Mouse (Mus musculus) cerebellum, adult 9-10 months (tissue): ENCODE measurements around the gene Rsf1.

ENCODE experiments used
- DNase-seq: peaks from one replicate; pipeline ENCODE4 v3.0.0; 2022

The Rsf1 gene

GRCm38 (mm10) chr7:97728666-97729614 lies 149.3 kb downstream of the Rsf1 start:
- DNase-seq, result no peak

GRCm38 (mm10) chr7:97730427-97730826 lies 150.7 kb downstream of the Rsf1 start:
- no peak for DNase-seq

GRCm38 (mm10) chr7:97733606-97734005 lies 153.9 kb downstream of the Rsf1 start:
- DNase-seq, result no peak

GRCm38 (mm10) chr7:97735021-97735420 lies 155.3 kb downstream of the Rsf1 start:
- DNase-seq, result no peak

GRCm38 (mm10) chr7:97735886-97736420 lies 156.3 kb downstream of the Rsf1 start:
- DNase-seq, result no peak

- peak; percentile 52 for DNase-seq
Measured at GRCm38 (mm10) chr7:97737256-97737637, 157.6 kb downstream of the Rsf1 start.

GRCm38 (mm10) chr7:97737638-97738456 lies 158.2 kb downstream of the Rsf1 start, which contains the start of gene Aqp11:
Gene Aqp11, minus strand, starts transcription at chr7:97738289.
- DNase-seq, result peak; percentile 77

GRCm38 (mm10) chr7:97740948-97741347 lies 161.3 kb downstream of the Rsf1 start:
- no peak for DNase-seq

GRCm38 (mm10) chr7:97741756-97742291 lies 162.1 kb downstream of the Rsf1 start:
- DNase-seq, result no peak
